Mouse (Mus musculus): ENCODE data around the gene Dcakd.

- no peak for TF ChIP-seq CTCF (IDR thresholded peaks at IDR 0.05; ENCODE audit: low read depth)
- TF ChIP-seq EP300 (optimal IDR thresholded peaks at IDR 0.05) = no peak
Observed at GRCm38 (mm10) chr11:103001063-103001462, 27.1 kb downstream of the Dcakd start.

Measured in stomach, postnatal 0 days (tissue).